Mouse (Mus musculus) hindbrain, embryonic 16.5 days (tissue): Measurements from ENCODE around the gene Scpep1. TPM values are rescaled to one million over a fixed set of nuclear protein-coding genes. Genes with fewer than 3 reads are reported as not detected.

Experiments used
- ATAC-seq: fragments of 200-750 bp; cut with Nextera tagmentation; 2 replicates; pipeline ENCODE4 v1.8.0; 2017; ENCODE audit warnings: moderate TSS enrichment, moderate library complexity
- H3K27ac ChIP-seq: fragments of 300-500 bp; sonication (generic); 2 replicates; pipeline ENCODE4 v1.5.1; 2014; ENCODE audit warnings: low read depth, mild to moderate bottlenecking, control low read depth, low read length, moderate library complexity
- H3K27me3 ChIP-seq: fragments of 300-500 bp; sonication (generic); replicated peaks from 2 replicates; pipeline ENCODE4 v1.6.1; 2014; ENCODE audit warnings: low read length; ENCODE audit not compliant: control insufficient read depth, insufficient read depth
- H3K36me3 ChIP-seq: fragments of 300-500 bp; sonication (generic); 2 replicates; pipeline ENCODE4 v1.6.1; 2014; ENCODE audit warnings: mild to moderate bottlenecking, low read length, moderate library complexity, mixed read lengths; ENCODE audit not compliant: control insufficient read depth, insufficient read depth
- H3K4me1 ChIP-seq: fragments of 300-500 bp; sonication (generic); 2 replicates; pipeline ENCODE4 v1.6.1; 2014; ENCODE audit warnings: low read depth, low read length; ENCODE audit not compliant: control insufficient read depth, insufficient read depth
- H3K4me2 ChIP-seq: fragments of 300-500 bp; sonication (generic); 2 replicates; pipeline ENCODE4 v1.6.1; 2014; ENCODE audit warnings: mild to moderate bottlenecking, low read length, control low read depth, moderate library complexity
- H3K4me3 ChIP-seq: fragments of 300-500 bp; sonication (generic); 2 replicates; pipeline ENCODE4 v1.5.1; 2014; ENCODE audit warnings: mild to moderate bottlenecking, low read length, control low read depth, moderate library complexity
- H3K9ac ChIP-seq: fragments of 300-500 bp; sonication (generic); 2 replicates; pipeline ENCODE4 v1.6.1; 2014; ENCODE audit warnings: low read depth, mild to moderate bottlenecking, control low read depth, low read length, moderate library complexity
- H3K9me3 ChIP-seq: fragments of 300-500 bp; sonication (generic); 2 replicates; pipeline ENCODE4 v1.6.1; 2014; ENCODE audit warnings: mild to moderate bottlenecking, low read length, moderate library complexity; ENCODE audit not compliant: control insufficient read depth
- WGBS: fragments of 180-500 bp; shearing (Covaris S2); extraction: QIAGEN DNeasy Blood & Tissue Kit; methylation state at CpG from one replicate; pipeline ENCODE4 v1.1.7; 2014; 5-methylcytosine and 5-hydroxymethylcytosine counted together
- polyA plus RNA-seq: library from polyadenylated mRNA; unstranded; fragments of >200 nt; fragmentation: Nextera tagmentation; extraction: Ambion mirVana; gene quantifications from 2 replicates; pipeline ENCODE4 v1.2.1, GENCODE M21; 2015

The Scpep1 gene
- polyA plus RNA-seq, 1 experiment from 2014 or later = 40.0 TPM

GRCm38 (mm10) chr11:88988956-88989355 is 33.7 kb upstream of the Scpep1 start:
- H3K36me3 ChIP-seq = peaks cover 12% of the 10 kb centered on the region
- 80% methylated on average over 5 of the region's 5 CpGs for WGBS
- no peak for ATAC-seq
- no peaks in the 10 kb centered on the region for H3K9me3 ChIP-seq
- H3K27me3 ChIP-seq = no peaks in the 10 kb centered on the region
- no peaks in the 10 kb centered on the region for H3K4me1 ChIP-seq
- no peak overlapping the region for H3K27ac ChIP-seq
- H3K4me3 ChIP-seq = no peak overlapping the region
- H3K9ac ChIP-seq = no peak overlapping the region
- H3K4me2 ChIP-seq = no peak overlapping the region

- no peaks in the 10 kb centered on the region for H3K9me3 ChIP-seq
- H3K27me3 ChIP-seq = no peaks in the 10 kb centered on the region
- H3K4me3 ChIP-seq = no peak overlapping the region
- H3K4me2 ChIP-seq = no peak overlapping the region
- H3K4me1 ChIP-seq = no peaks in the 10 kb centered on the region
- peaks cover 24% of the 10 kb centered on the region for H3K36me3 ChIP-seq
- H3K9ac ChIP-seq = no peak overlapping the region
- no peak for ATAC-seq
- WGBS = 86% methylated on average over 10 of the region's 10 CpGs
- H3K27ac ChIP-seq = no peak overlapping the region
These were observed 31.4 kb upstream of the Scpep1 start for GRCm38 (mm10) chr11:88986616-88987015.

DNA sequence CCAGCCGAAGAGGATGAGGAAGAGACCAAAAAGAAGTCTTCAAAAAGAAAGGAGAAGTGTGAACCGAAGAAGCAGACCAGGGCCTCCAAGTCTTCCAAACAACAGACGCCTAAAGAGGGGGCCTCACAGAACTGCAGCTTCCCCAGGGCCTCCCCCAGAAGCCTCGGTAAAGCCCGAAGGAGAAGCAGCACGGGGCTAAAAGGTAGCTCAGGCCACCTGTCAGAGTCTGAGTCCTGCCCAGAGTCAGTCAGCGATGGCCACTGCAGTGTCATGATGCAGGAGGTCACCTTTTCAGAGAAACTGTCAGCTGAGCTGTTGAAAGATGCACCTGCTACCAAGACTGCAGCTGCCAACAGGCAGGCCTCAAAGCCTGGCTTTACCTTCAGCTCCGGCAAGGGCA is 26.1 kb upstream of the Scpep1 start:
- Histone ChIP-seq H3K9ac (no peak overlapping the region), H3K27me3 (no peaks in the 10 kb centered on the region), H3K4me3 (no peak overlapping the region), H3K4me2 (no peak overlapping the region), H3K27ac (no peak overlapping the region), H3K4me1 (no peaks in the 10 kb centered on the region), H3K36me3 (peaks cover 14% of the 10 kb centered on the region; the same call in 1 of the 2 replicates), H3K9me3 (no peaks in the 10 kb centered on the region)
- no peak for ATAC-seq
- 84% methylated on average over 8 of the region's 8 CpGs for WGBS

DNA sequence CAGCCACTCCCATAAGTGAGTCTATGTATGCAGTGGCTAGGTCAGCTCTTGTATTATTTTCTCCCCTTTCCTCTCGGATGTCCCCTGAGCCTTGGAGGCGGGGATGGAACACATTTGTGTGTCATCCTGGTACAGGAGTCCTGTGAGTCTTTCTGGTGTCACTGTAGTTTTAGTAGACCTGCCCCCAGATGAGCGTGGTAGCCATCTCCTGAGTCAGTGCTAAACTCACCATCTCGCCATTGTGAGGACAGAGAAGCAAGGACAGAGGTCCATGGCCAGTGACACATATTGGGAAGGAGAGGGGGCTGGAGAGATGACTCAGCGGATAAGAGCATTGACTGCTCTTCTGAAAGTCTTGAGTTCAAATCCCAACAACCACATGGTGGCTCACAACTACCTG is 21.9 kb upstream of the Scpep1 start:
- no peak overlapping the region for H3K4me3 ChIP-seq
- WGBS = 98% methylated on average over 5 of the region's 5 CpGs
- ATAC-seq = no peak

DNA sequence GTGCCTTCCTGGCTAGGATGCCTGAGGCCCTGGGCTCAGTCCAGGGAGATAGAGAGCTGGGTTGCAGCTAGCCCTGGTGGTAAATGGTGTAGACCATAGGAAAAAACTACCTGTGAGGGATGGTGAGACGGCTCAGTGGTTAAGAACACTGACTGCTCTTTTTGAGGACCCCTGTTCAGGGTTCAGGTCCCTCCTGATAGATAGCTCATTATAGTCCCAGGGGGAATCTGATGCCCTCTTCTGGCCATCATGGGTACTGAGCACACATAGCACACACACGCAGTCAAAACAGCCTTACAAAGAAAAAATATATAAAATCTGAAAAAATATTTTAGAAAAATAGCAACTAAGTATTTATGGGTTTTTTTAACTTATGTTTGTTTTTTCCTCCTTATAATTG is 21.1 kb upstream of the Scpep1 start:
- 96% methylated on average over 2 of the region's 2 CpGs for WGBS

More for the DNA sequence above, 21.9 kb upstream of the Scpep1 start:
- Histone ChIP-seq H3K27ac (no peak overlapping the region), H3K36me3 (0 out of 2 replicates have a peak, but pooled peaks cover 6% of the 10 kb centered on the region), H3K4me1 (peaks cover 6% of the 10 kb centered on the region), H3K27me3 (no peaks in the 10 kb centered on the region), H3K9me3 (no peaks in the 10 kb centered on the region), H3K4me2 (no peak overlapping the region), H3K9ac (no peak overlapping the region)

GRCm38 (mm10) chr11:88973776-88974701 is 18.8 kb upstream of the Scpep1 start:
- ATAC-seq = peak; percentile 91
- Histone ChIP-seq H3K36me3 (no peaks in the 10 kb centered on the region), H3K4me3 (peak overlapping the region; percentile 63), H3K4me1 (peaks cover 6% of the 10 kb centered on the region), H3K9ac (peak overlapping the region; percentile 80), H3K9me3 (no peaks in the 10 kb centered on the region), H3K27ac (peak overlapping the region; percentile 92), H3K27me3 (no peaks in the 10 kb centered on the region), H3K4me2 (peak overlapping the region; percentile 71)
- WGBS = 1% methylated on average over 56 of the region's 62 CpGs

More for the DNA sequence above, 21.1 kb upstream of the Scpep1 start:
- no peaks in the 10 kb centered on the region for H3K9me3 ChIP-seq
- H3K9ac ChIP-seq = no peak overlapping the region
- ATAC-seq = no peak
- peaks cover 6% of the 10 kb centered on the region for H3K4me1 ChIP-seq
- H3K36me3 ChIP-seq = no peaks in the 10 kb centered on the region
- no peak overlapping the region for H3K27ac ChIP-seq
- H3K4me2 ChIP-seq = no peak overlapping the region
- H3K27me3 ChIP-seq = no peaks in the 10 kb centered on the region
- H3K4me3 ChIP-seq = no peak overlapping the region

GRCm38 (mm10) chr11:88970202-88970732 is 15.0 kb upstream of the Scpep1 start, which contains the start of gene Coil:
TSS of gene Coil (plus strand) at chr11:88970252.
- Histone ChIP-seq H3K27ac (no peak within 1 kb of the TSS), H3K9ac (no peak within 1 kb of the TSS), H3K4me3 (no peak within 1 kb of the TSS), H3K36me3 (no peaks in the 10 kb centered on the region), H3K4me2 (no peak within 1 kb of the TSS), H3K27me3 (no peaks in the 10 kb centered on the region), H3K9me3 (no peaks in the 10 kb centered on the region), H3K4me1 (peaks cover 6% of the 10 kb centered on the region)
- ATAC-seq = no peak
- WGBS = 38% methylated on average over 2 of the region's 2 CpGs

- no peaks in the 10 kb centered on the region for H3K27me3 ChIP-seq
- no peaks in the 10 kb centered on the region for H3K4me1 ChIP-seq
- H3K4me2 ChIP-seq = no peak within 1 kb of the TSS
- no peak within 1 kb of the TSS for H3K9ac ChIP-seq
- WGBS = 89% methylated on average over 2 of the region's 3 CpGs
- H3K36me3 ChIP-seq = no peaks in the 10 kb centered on the region
- no peak within 1 kb of the TSS for H3K27ac ChIP-seq
- no peak within 1 kb of the TSS for H3K4me3 ChIP-seq
- H3K9me3 ChIP-seq = no peaks in the 10 kb centered on the region
- ATAC-seq = no peak
These were observed 11.7 kb upstream of the Scpep1 start, which contains the start of gene Elobl for GRCm38 (mm10) chr11:88966881-88967361. TSS of gene Elobl (minus strand) at chr11:88966931.

DNA sequence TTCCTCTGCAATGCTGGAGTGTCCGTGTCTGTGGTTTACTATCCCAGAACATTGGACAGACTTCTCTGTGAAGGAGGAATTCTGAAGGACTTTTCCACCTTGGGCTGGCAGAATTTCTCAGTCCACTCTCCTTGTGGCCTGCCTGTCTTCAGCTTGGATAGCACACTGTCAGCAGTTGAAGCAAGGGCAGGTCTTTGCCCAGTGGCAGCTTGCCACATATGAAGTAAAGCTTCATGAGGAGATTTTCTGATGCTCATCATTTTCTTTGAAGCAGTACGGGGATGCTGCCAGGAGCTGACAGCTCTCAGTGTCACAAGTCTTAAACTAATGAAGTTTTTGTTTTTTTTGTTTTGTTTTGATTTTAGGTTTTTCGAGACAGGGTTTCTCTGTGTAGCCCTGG is 3.6 kb upstream of the Scpep1 start:
- H3K4me1 ChIP-seq = 0 out of 2 replicates have a peak, but pooled peaks cover 3% of the 10 kb centered on the region
- H3K27ac ChIP-seq = no peak overlapping the region
- H3K4me3 ChIP-seq = no peak overlapping the region
- no peak overlapping the region for H3K4me2 ChIP-seq
- H3K9ac ChIP-seq = no peak overlapping the region
- no peaks in the 10 kb centered on the region for H3K27me3 ChIP-seq
- no peaks in the 10 kb centered on the region for H3K36me3 ChIP-seq
- 92% methylated on average over 3 of the region's 3 CpGs for whole genome bisulfite sequencing
- H3K9me3 ChIP-seq = no peaks in the 10 kb centered on the region
- ATAC-seq = no peak
